Mouse (Mus musculus) stomach, postnatal 0 days (tissue): Measurements from ENCODE around the gene Rpl41.

Experiments used
- CTCF ChIP-seq: IDR thresholded peaks from 2 replicates; pipeline ENCODE4 v1.5.1; 2016; ENCODE audit warnings: antibody characterized with exemption, low read depth, mild to moderate bottlenecking, moderate library complexity
- EP300 ChIP-seq: optimal IDR thresholded peaks from 2 replicates; pipeline ENCODE3; 2016; ENCODE audit warnings: antibody characterized with exemption

DNA sequence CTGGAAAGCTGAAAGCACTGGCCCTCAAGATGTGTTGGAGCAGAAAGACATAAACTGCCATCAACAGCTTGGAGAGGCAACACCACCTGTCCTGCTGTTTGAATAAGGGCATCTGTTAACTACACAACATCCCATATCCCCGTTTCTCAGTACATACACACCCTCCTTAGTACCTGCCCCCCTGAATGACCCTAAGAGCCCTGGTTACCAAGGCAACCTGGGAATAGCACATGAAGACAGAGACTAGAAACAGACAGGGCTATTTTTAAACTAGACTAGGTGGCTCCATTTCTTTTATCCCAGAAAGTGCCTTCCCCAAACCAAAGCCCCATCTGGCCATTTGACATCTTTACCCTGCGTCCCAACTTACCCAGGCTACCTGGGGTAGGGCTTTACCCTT is 6.0 kb downstream of the Rpl41 start:
- TF ChIP-seq CTCF (no peak), EP300 (no peak)
